Mouse (Mus musculus) heart, postnatal 0 days (tissue): ENCODE results near the gene Pidd1. TPM values are rescaled to one million over a fixed set of nuclear protein-coding genes. Genes with fewer than 3 reads are reported as not detected.

Experiments
- ATAC-seq: fragments of 200-750 bp; cut with Nextera tagmentation; 2 replicates; pipeline ENCODE4 v1.8.0; 2017; ENCODE audit warnings: low read depth, moderate number of reproducible peaks, moderate library complexity; ENCODE audit not compliant: insufficient read depth
- DNase-seq: peaks from one replicate; pipeline ENCODE4 v3.0.0-alpha.2; 2016; ENCODE audit warnings: low spot score
- H3K27ac ChIP-seq: fragments of 300-500 bp; sonication (generic); 2 replicates; pipeline ENCODE4 v1.5.1; 2014; ENCODE audit warnings: low read depth, mild to moderate bottlenecking
- H3K27me3 ChIP-seq: fragments of 300-500 bp; sonication (generic); 2 replicates; pipeline ENCODE4 v1.6.1; 2014; ENCODE audit warnings: low read length, mixed read lengths; ENCODE audit not compliant: control insufficient read depth, insufficient read depth
- H3K36me3 ChIP-seq: fragments of 300-500 bp; sonication (generic); replicated peaks from 2 replicates; pipeline ENCODE4 v1.6.1; 2014; ENCODE audit warnings: low read length, mixed read lengths; ENCODE audit not compliant: control insufficient read depth, insufficient read depth
- H3K4me1 ChIP-seq: fragments of 300-500 bp; sonication (generic); 2 replicates; pipeline ENCODE4 v1.6.1; 2014; ENCODE audit warnings: antibody characterized with exemption; ENCODE audit not compliant: control insufficient read depth, insufficient read depth
- H3K4me2 ChIP-seq: fragments of 300-500 bp; sonication (generic); 2 replicates; pipeline ENCODE4 v1.6.1; 2014; ENCODE audit warnings: low read depth, mild to moderate bottlenecking, low read length, moderate library complexity
- H3K4me3 ChIP-seq: fragments of 300-500 bp; sonication (generic); 2 replicates; pipeline ENCODE4 v1.5.1; 2014; ENCODE audit warnings: low read depth, low read length
- H3K9ac ChIP-seq: fragments of 300-500 bp; sonication (generic); replicated peaks from 2 replicates; pipeline ENCODE4 v1.6.1; 2014; ENCODE audit warnings: low read depth, low read length, mixed read lengths
- H3K9me3 ChIP-seq: fragments of 300-500 bp; sonication (generic); replicated peaks from 2 replicates; pipeline ENCODE4 v1.6.1; 2016; ENCODE audit warnings: low read length; ENCODE audit not compliant: control insufficient read depth
- CTCF ChIP-seq: IDR thresholded peaks from 2 replicates; pipeline ENCODE4 v1.5.1; 2016; ENCODE audit warnings: antibody characterized with exemption, control low read depth, low read depth
- EP300 ChIP-seq: IDR thresholded peaks from 2 replicates; pipeline ENCODE4 v1.6.1; 2016; ENCODE audit warnings: antibody characterized with exemption, low read depth
- WGBS: fragments of 180-500 bp; shearing (Covaris S2); extraction: QIAGEN DNeasy Blood & Tissue Kit; methylation state at CpG from one replicate; pipeline ENCODE4 v1.1.7; 2014; 5-methylcytosine and 5-hydroxymethylcytosine counted together
- polyA plus RNA-seq: library from polyadenylated mRNA; unstranded; fragments of >200 nt; fragmentation: Nextera tagmentation; extraction: Ambion mirVana; gene quantifications from 2 replicates; pipeline ENCODE4 v1.2.1, GENCODE M21; 2015
- total RNA-seq: library from RNA; depleted of rRNA; stranded (reverse); fragments of >200 nt; gene quantifications from 2 replicates; pipeline ENCODE4 v1.2.3, GENCODE M21; 2014; ENCODE audit warnings: low replicate concordance

Gene Pidd1
- total and polyA plus RNA-seq, 2 experiments from 2014 or later = 0.15 to 1.7 TPM

GRCm38 (mm10) chr7:141480842-141481497, 37.1 kb upstream of the Pidd1 start:
- peak overlapping the region; percentile 98 for H3K4me2 ChIP-seq
- TF ChIP-seq EP300 (no peak), CTCF (peak; percentile 94)
- peak; percentile 31 for ATAC-seq
- H3K27me3 ChIP-seq = no peaks in the 10 kb centered on the region; the same call in 1 of the 2 replicates
- no peak overlapping the region for H3K9ac ChIP-seq
- WGBS = 10% methylated on average over 10 of the region's 10 CpGs
- peak overlapping the region; percentile 52 for H3K4me3 ChIP-seq
- 0 out of 2 replicates have a peak, but pooled peaks cover under 1% of the 10 kb centered on the region for H3K36me3 ChIP-seq
- DNase-seq = peak; percentile 88
- H3K27ac ChIP-seq = no peak overlapping the region
- peaks cover 42% of the 10 kb centered on the region for H3K4me1 ChIP-seq
- no peaks in the 10 kb centered on the region for H3K9me3 ChIP-seq

GRCm38 (mm10) chr7:141478270-141478748, 34.5 kb upstream of the Pidd1 start:
- H3K4me3 ChIP-seq = no peak overlapping the region
- no peak overlapping the region for H3K9ac ChIP-seq
- 42% methylated on average over 5 of the region's 5 CpGs for WGBS
- peaks cover 56% of the 10 kb centered on the region for H3K4me1 ChIP-seq
- H3K27ac ChIP-seq = peak overlapping the region; percentile 96
- TF ChIP-seq CTCF (no peak), EP300 (no peak)
- H3K27me3 ChIP-seq = no peaks in the 10 kb centered on the region; the same call in 1 of the 2 replicates
- ATAC-seq (no peak), DNase-seq (no peak)
- H3K36me3 ChIP-seq = no peaks in the 10 kb centered on the region
- 0 out of 2 replicates have a peak overlapping the region, but pooled peaks have one; percentile 93 for H3K4me2 ChIP-seq
- no peaks in the 10 kb centered on the region for H3K9me3 ChIP-seq

- Histone ChIP-seq H3K27me3 (no peaks in the 10 kb centered on the region; the same call in 1 of the 2 replicates), H3K36me3 (peaks cover 2% of the 10 kb centered on the region), H3K9ac (peak overlapping the region; percentile 18; the same call in 1 of the 2 replicates), H3K27ac (peak overlapping the region; percentile 96), H3K4me3 (no peak overlapping the region), H3K4me1 (peaks cover 55% of the 10 kb centered on the region), H3K4me2 (peak overlapping the region; percentile 93), H3K9me3 (no peaks in the 10 kb centered on the region)
- ATAC-seq = no peak
- no peak for TF ChIP-seq CTCF
- no peak for TF ChIP-seq EP300
- 45% methylated on average over 4 of the region's 4 CpGs for WGBS
- DNase-seq = no peak
These were observed 33.9 kb upstream of the Pidd1 start for GRCm38 (mm10) chr7:141477578-141478269.

GRCm38 (mm10) chr7:141476981-141477370, 33.2 kb upstream of the Pidd1 start:
- no peaks in the 10 kb centered on the region for H3K27me3 ChIP-seq
- H3K9ac ChIP-seq = peak overlapping the region; percentile 18; the same call in 1 of the 2 replicates
- peaks cover 9% of the 10 kb centered on the region for H3K36me3 ChIP-seq
- H3K9me3 ChIP-seq = no peaks in the 10 kb centered on the region
- H3K4me2 ChIP-seq = peak overlapping the region; percentile 93
- ATAC-seq = no peak
- WGBS = 8% methylated on average over 7 of the region's 7 CpGs
- peak overlapping the region; percentile 96 for H3K27ac ChIP-seq
- H3K4me1 ChIP-seq = peaks cover 48% of the 10 kb centered on the region
- H3K4me3 ChIP-seq = peak overlapping the region; percentile 69
- TF ChIP-seq EP300 = no peak
- TF ChIP-seq CTCF = no peak
- no peak for DNase-seq

- WGBS = 1% methylated on average over 12 of the region's 17 CpGs
- ATAC-seq = peak; percentile 73
- peaks cover 14% of the 10 kb centered on the region for H3K36me3 ChIP-seq
- peak; percentile 86 for DNase-seq
- peak overlapping the region; percentile 69 for H3K4me3 ChIP-seq
- no peaks in the 10 kb centered on the region for H3K27me3 ChIP-seq
- no peaks in the 10 kb centered on the region for H3K9me3 ChIP-seq
- H3K27ac ChIP-seq = peak overlapping the region; percentile 96
- TF ChIP-seq CTCF (peak; percentile 36), EP300 (peak; percentile 94)
- H3K4me2 ChIP-seq = peak overlapping the region; percentile 93
- peaks cover 42% of the 10 kb centered on the region for H3K4me1 ChIP-seq
- H3K9ac ChIP-seq = peak overlapping the region; percentile 80
These were observed 32.6 kb upstream of the Pidd1 start for GRCm38 (mm10) chr7:141476226-141476980.
